Mouse (Mus musculus): Measurements from ENCODE around the gene Pdhx. TPM values are rescaled to one million over a fixed set of nuclear protein-coding genes. Genes with fewer than 3 reads are reported as not detected.

Gene Pdhx
- polyA plus RNA-seq, 1 experiment, result 20.3 TPM

GRCm38 (mm10) chr2:102997874-102998273 is 75.4 kb downstream of the Pdhx start:
- Histone ChIP-seq H3K4me3 (ENCODE audit: insufficient read depth, low read length) (no peak overlapping the region), H3K4me1 (ENCODE audit: control insufficient read depth, insufficient read depth, low read length) (peaks cover 8% of the 10 kb centered on the region), H3K27ac (ENCODE audit: insufficient read depth, low read length) (no peak overlapping the region)
- TF ChIP-seq CTCF (IDR thresholded peaks at IDR 0.05; ENCODE audit: borderline replicate concordance, insufficient read depth, low read length) (no peak), POLR2A (IDR thresholded peaks at IDR 0.05; ENCODE audit: low read depth, low read length) (no peak)

- Histone ChIP-seq H3K4me1 (ENCODE audit: control insufficient read depth, insufficient read depth, low read length) (peaks cover 7% of the 10 kb centered on the region), H3K4me3 (ENCODE audit: insufficient read depth, low read length) (no peak overlapping the region), H3K27ac (ENCODE audit: insufficient read depth, low read length) (no peak overlapping the region)
- TF ChIP-seq CTCF (IDR thresholded peaks at IDR 0.05; ENCODE audit: borderline replicate concordance, insufficient read depth, low read length), result no peak
- TF ChIP-seq POLR2A (IDR thresholded peaks at IDR 0.05; ENCODE audit: low read depth, low read length), result no peak
Observed at GRCm38 (mm10) chr2:102993841-102994607, 79.3 kb downstream of the Pdhx start.

- Histone ChIP-seq H3K4me3 (ENCODE audit: insufficient read depth, low read length) (no peak overlapping the region), H3K27ac (ENCODE audit: insufficient read depth, low read length) (no peak overlapping the region), H3K4me1 (ENCODE audit: control insufficient read depth, insufficient read depth, low read length) (0 out of 2 replicates have a peak, but pooled peaks cover 3% of the 10 kb centered on the region)
- no peak for TF ChIP-seq CTCF (IDR thresholded peaks at IDR 0.05; ENCODE audit: borderline replicate concordance, insufficient read depth, low read length)
Observed at GRCm38 (mm10) chr2:102992405-102992804, 80.9 kb downstream of the Pdhx start.

- Histone ChIP-seq H3K4me3 (ENCODE audit: insufficient read depth, low read length) (no peak overlapping the region), H3K27ac (ENCODE audit: insufficient read depth, low read length) (no peak overlapping the region), H3K4me1 (ENCODE audit: control insufficient read depth, insufficient read depth, low read length) (peaks cover 6% of the 10 kb centered on the region; the same call in 1 of the 2 replicates)
- TF ChIP-seq CTCF (IDR thresholded peaks at IDR 0.05; ENCODE audit: borderline replicate concordance, insufficient read depth, low read length) (no peak), POLR2A (IDR thresholded peaks at IDR 0.05; ENCODE audit: low read depth, low read length) (no peak)
Observed at GRCm38 (mm10) chr2:102990301-102990702, 83.0 kb downstream of the Pdhx start.

- no peak for TF ChIP-seq CTCF (IDR thresholded peaks at IDR 0.05; ENCODE audit: borderline replicate concordance, insufficient read depth, low read length)
- no peak overlapping the region for H3K4me3 ChIP-seq (ENCODE audit: insufficient read depth, low read length)
- no peak overlapping the region for H3K27ac ChIP-seq (ENCODE audit: insufficient read depth, low read length)
- peaks cover 6% of the 10 kb centered on the region; the same call in 1 of the 2 replicates for H3K4me1 ChIP-seq (ENCODE audit: control insufficient read depth, insufficient read depth, low read length)
Observed at GRCm38 (mm10) chr2:102989446-102989845, 83.9 kb downstream of the Pdhx start.

GRCm38 (mm10) chr2:102987708-102988010 is 85.7 kb downstream of the Pdhx start:
- H3K4me3 ChIP-seq (ENCODE audit: insufficient read depth, low read length), result no peak overlapping the region
- peaks cover 6% of the 10 kb centered on the region; the same call in 1 of the 2 replicates for H3K4me1 ChIP-seq (ENCODE audit: control insufficient read depth, insufficient read depth, low read length)
- TF ChIP-seq CTCF (IDR thresholded peaks at IDR 0.05; ENCODE audit: borderline replicate concordance, insufficient read depth, low read length) (no peak), POLR2A (IDR thresholded peaks at IDR 0.05; ENCODE audit: low read depth, low read length) (no peak)
- H3K27ac ChIP-seq (ENCODE audit: insufficient read depth, low read length), result peak overlapping the region; percentile 47; the same call in 1 of the 2 replicates

- peaks cover 6% of the 10 kb centered on the region; the same call in 1 of the 2 replicates for H3K4me1 ChIP-seq (ENCODE audit: control insufficient read depth, insufficient read depth, low read length)
- TF ChIP-seq CTCF (IDR thresholded peaks at IDR 0.05; ENCODE audit: borderline replicate concordance, insufficient read depth, low read length) (no peak), POLR2A (IDR thresholded peaks at IDR 0.05; ENCODE audit: low read depth, low read length) (no peak)
- no peak overlapping the region for H3K4me3 ChIP-seq (ENCODE audit: insufficient read depth, low read length)
- H3K27ac ChIP-seq (ENCODE audit: insufficient read depth, low read length), result peak overlapping the region; percentile 57
Observed at GRCm38 (mm10) chr2:102986964-102987707, 86.2 kb downstream of the Pdhx start.

GRCm38 (mm10) chr2:102986424-102986823 is 86.9 kb downstream of the Pdhx start:
- H3K4me1 ChIP-seq (ENCODE audit: control insufficient read depth, insufficient read depth, low read length), result peaks cover 6% of the 10 kb centered on the region; the same call in 1 of the 2 replicates
- H3K27ac ChIP-seq (ENCODE audit: insufficient read depth, low read length), result peak overlapping the region; percentile 57

GRCm38 (mm10) chr2:102982822-102983221 is 90.5 kb downstream of the Pdhx start:
- H3K4me1 ChIP-seq (ENCODE audit: control insufficient read depth, insufficient read depth, low read length), result peaks cover 6% of the 10 kb centered on the region; the same call in 1 of the 2 replicates
- H3K4me3 ChIP-seq (ENCODE audit: insufficient read depth, low read length), result no peak overlapping the region
- no peak for TF ChIP-seq CTCF (IDR thresholded peaks at IDR 0.05; ENCODE audit: borderline replicate concordance, insufficient read depth, low read length)
- no peak for TF ChIP-seq POLR2A (IDR thresholded peaks at IDR 0.05; ENCODE audit: low read depth, low read length)
- H3K27ac ChIP-seq (ENCODE audit: insufficient read depth, low read length), result no peak overlapping the region

More at GRCm38 (mm10) chr2:102986424-102986823, 86.9 kb downstream of the Pdhx start:
- H3K4me3 ChIP-seq (ENCODE audit: insufficient read depth, low read length), result no peak overlapping the region
- TF ChIP-seq CTCF (IDR thresholded peaks at IDR 0.05; ENCODE audit: borderline replicate concordance, insufficient read depth, low read length) (no peak), POLR2A (IDR thresholded peaks at IDR 0.05; ENCODE audit: low read depth, low read length) (no peak)
